Mouse (Mus musculus) brain, embryonic 14.5 days (tissue): ENCODE data around the gene Gpr83. TPM values are rescaled to one million over a fixed set of nuclear protein-coding genes. Genes with fewer than 3 reads are reported as not detected.
A peak's percentile ranks its signal among the peaks of the same experiment; 100 is the strongest.

Experiments
- DNase-seq: peaks from one replicate; pipeline ENCODE4 v3.0.0-alpha.2; 2011; ENCODE audit warnings: low read depth
- CTCF ChIP-seq: fragments of 200-500 bp; IDR thresholded peaks from 2 replicates; pipeline ENCODE4 v1.5.1; 2012; ENCODE audit warnings: inconsistent platforms, mild to moderate bottlenecking, moderate library complexity, borderline replicate concordance; ENCODE audit not compliant: insufficient read depth, insufficient read length; ENCODE audit errors: extremely low read depth
- POLR2A ChIP-seq: fragments of 200-500 bp; IDR thresholded peaks from 2 replicates; pipeline ENCODE4 v1.6.1; 2012; ENCODE audit warnings: mild to moderate bottlenecking, inconsistent platforms, borderline replicate concordance; ENCODE audit not compliant: poor library complexity, insufficient read depth, insufficient read length, severe bottlenecking; ENCODE audit errors: extremely low read depth
- polyA plus RNA-seq: library from polyadenylated mRNA; depleted of rRNA; stranded (reverse); fragments of >200 nt; gene quantifications from 2 replicates; pipeline ENCODE4 v1.2.3, GENCODE M21; 2012

Gpr83 gene
- polyA plus RNA-seq, 1 experiment = 2.2 TPM

DNA sequence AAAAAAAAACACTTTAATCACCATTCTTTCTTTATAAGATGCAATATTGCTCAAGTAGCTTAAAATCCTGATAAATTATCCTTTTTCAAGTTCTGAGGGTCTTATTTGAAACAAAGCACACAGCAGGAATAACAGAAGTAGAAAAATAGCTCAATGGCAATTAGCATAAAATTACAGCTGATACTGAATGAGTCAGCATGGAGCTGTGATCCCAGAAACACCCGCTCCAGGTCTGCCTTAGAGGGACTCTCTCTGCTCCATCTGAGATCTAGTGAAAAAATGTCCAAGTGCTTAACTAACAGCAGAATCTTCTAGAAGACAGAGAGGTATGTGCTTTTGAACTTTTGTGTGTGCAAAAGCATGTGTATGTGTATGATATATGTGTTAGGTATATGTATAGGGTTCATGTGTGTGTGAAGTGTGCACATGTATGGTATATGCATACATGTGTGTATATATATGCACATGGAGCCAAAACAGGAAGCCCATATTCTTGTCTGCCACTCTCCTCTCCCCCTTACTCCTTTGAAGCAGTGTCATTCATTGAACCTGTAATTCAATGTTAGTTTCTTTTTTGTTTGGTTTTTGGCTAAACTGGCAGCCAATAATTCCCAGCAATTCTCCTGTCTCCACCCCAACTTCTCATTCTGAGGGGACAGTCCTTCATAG, 11.6 kb upstream of the Gpr83 start:
- peak; percentile 15 for DNase-seq
- TF ChIP-seq POLR2A = no peak
- TF ChIP-seq CTCF = no peak

GRCm38 (mm10) chr9:14854585-14854984, 5.4 kb upstream of the Gpr83 start:
- peak; percentile 32 for DNase-seq
- TF ChIP-seq POLR2A (no peak), CTCF (no peak)

DNA sequence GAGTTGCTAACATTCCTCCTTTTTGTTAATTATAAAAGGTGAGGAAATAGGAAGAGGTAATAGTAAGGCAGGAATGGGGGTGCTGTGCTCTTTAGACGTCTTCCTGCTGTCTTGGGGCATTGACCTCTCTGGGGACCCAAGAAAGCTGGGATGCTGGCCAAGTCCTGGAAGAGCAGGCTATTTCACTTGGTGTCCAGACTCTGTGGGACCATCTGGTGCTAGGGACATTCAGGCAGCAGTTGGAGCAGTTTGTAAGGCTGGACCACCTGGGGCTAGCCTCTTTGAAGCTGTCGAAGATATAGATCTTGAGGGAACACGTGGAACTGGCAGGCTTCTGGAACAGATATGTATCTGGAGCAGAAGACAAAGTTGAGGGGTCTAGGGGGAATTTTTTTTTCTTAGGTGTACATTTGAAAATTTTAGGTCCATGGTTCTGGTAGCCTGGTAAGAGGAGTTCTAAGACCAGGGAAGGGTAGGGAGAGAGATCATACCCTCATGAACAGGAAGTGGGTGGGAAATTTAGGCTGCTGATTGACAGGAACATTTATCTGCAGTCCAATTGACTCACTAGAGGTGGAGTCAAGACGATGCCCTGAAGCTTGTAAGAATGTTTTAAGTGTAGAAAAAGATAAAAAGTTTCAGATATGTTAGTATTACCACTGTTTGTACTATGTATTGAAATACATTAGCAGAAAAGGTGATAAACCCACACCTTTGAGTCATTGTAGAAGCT, 2.9 kb upstream of the Gpr83 start:
- DNase-seq = no peak
- TF ChIP-seq CTCF (no peak), POLR2A (no peak)

DNA sequence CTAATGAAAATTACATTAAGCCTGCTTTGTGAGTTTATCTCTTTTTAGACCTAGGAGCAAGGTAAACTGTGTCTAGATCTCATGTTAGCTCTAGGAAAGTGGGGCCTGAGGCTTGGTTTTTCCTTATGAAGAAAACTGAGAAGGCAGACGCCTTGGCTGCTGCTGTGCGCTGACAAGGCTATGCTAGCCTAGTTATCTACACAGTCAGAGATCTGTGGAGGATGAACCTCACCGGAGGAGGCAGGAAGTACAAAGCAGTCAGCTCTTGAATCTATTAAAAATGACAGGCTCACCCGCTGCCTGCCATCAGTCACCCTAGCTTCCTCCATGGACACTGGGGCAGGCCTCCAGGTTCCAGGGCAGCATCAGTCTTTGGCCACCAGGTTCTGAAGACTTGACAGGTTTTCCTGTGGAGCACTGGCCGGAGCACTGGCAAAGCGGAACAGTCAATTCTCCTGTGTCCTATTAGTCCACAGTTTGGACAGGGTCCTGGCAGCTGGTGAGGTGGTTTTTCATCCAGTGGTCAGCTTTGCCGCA, 1.8 kb upstream of the Gpr83 start:
- TF ChIP-seq POLR2A (no peak), CTCF (no peak)
- DNase-seq = no peak

DNA sequence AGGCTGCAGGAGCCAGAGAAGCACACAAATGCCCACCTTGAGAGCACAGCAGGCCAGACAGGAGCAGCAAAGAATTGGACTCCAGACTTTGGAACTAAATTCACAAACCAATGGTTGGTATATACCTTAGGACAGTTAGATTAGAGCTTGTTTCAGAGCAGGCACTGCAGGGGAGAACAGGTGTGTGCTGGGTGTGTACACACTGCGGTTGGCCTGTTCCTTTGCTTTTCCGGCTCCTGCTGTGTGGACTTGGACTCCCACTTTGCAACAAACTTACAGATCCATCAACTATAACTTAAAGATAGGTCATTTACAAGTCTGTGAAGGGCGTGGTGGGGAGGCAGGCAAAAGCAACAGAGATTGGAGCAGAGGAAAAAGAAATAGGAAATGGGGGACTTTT, 1.2 kb upstream of the Gpr83 start:
- no peak for DNase-seq
- no peak for TF ChIP-seq POLR2A
- TF ChIP-seq CTCF = no peak

DNA sequence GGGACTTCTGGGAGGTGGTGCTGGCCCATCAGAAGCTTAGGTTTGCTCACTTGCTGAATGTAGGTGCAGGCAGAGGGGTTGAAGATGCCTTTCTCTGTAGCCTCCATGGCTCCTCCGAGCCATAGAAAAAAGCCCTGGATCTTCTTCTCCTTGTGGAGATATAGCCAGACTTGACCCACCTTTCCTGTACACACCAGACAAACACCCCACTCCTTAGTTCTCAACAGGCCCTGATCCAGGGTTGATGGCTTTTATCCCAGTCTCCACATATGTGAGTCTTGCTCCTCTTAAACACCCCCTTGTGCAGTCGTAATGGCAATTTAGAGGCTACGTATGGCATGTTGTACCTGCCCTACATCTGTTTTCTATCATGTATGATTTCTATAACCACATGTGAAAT, 3.1 kb downstream of the Gpr83 start:
- DNase-seq = no peak

DNA sequence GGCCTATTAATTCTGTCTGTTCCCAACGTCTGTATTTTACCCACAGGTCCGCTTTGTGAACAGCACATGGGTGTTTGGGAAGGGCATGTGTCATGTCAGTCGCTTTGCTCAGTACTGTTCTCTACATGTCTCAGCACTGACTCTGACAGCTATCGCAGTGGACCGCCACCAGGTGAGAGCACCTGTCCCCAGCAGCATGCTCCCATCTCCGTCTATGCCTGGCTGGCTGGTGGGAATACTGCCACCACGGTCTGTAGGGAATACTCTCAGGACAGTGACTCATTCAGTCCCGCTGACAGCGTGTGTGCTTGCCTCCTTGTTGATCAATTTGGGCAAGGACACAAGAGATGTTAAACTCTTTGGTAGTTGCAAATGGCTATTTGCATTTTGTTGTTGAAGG, 4.7 kb downstream of the Gpr83 start:
- no peak for DNase-seq
- TF ChIP-seq CTCF (no peak), POLR2A (no peak)

More for the DNA sequence above, 3.1 kb downstream of the Gpr83 start:
- TF ChIP-seq POLR2A (no peak), CTCF (no peak)

GRCm38 (mm10) chr9:14866957-14867356, 6.9 kb downstream of the Gpr83 start:
- peak; percentile 71; the same call in 1 of the 2 replicates for TF ChIP-seq CTCF
- no peak for TF ChIP-seq POLR2A

DNA sequence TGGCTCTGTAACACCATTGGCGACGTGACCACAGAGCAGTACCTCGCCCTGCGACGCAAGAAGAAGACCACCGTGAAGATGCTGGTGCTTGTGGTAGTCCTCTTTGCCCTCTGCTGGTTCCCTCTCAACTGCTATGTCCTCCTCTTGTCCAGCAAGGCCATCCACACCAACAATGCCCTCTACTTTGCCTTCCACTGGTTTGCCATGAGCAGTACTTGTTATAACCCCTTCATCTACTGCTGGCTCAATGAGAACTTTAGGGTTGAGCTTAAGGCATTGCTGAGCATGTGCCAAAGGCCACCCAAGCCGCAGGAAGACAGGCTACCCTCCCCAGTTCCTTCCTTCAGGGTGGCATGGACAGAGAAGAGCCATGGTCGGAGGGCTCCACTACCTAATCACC, 8.3 kb downstream of the Gpr83 start:
- DNase-seq = no peak
- TF ChIP-seq POLR2A (no peak), CTCF (no peak)

More at GRCm38 (mm10) chr9:14866957-14867356, 6.9 kb downstream of the Gpr83 start:
- peak; percentile 67 for DNase-seq

DNA sequence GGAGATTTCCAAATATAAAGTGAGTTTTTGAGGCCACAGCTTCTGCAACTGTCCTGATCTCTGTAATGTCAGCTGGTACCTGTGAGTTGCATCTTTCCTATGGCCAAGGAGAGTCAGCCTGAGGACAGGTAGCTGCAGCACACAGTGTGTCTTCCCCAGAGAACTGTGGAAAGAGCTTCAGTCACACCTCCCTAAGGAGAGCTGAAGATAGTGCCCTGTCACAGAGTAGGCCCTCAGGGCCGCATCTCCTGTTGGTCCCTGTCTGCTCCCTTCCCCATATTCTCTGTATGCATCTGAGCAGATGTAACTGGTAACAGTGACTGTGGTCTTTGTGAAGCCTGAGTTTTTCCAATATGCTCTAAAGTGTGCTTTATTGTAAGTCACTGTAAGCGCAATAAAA, 10.4 kb downstream of the Gpr83 start:
- no peak for TF ChIP-seq CTCF
- no peak for TF ChIP-seq POLR2A
- no peak for DNase-seq

GRCm38 (mm10) chr9:14870802-14871201, 10.8 kb downstream of the Gpr83 start:
- TF ChIP-seq POLR2A (no peak), CTCF (no peak)
- no peak for DNase-seq

DNA sequence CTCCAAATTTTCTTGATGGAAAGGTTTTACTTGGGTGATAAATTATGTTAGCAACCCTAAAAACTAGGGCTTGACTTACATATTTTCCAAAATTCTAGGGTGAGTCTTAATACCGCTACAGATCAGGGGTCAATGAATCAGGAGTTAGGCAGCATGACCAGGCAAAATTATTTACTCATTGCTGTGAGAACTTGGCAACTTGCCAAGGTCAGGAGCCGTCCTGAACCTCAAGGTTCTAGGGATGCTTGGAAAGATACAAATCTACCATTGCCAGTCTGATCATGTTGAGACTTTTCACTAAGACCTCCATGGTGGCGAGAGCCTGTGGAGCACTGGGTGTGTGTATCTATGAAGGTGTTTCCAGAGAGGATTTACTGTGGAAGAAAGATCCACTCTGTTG, 11.5 kb downstream of the Gpr83 start:
- TF ChIP-seq CTCF (no peak), POLR2A (no peak)
- DNase-seq = peak; percentile 12
